Mouse (Mus musculus) T-helper 17 cell (primary cell): ENCODE measurements at regions not wholly inside any gene's neighbourhood (a gene's known extent, or its start where the extent isn't known, plus 50 kb on each side); places are given as distances from the start of the nearest gene placed in this dataset.

Experiments used
- in situ Hi-C, 2 experiments: fragments of 300-600 bp; cut with MboI, MseI; formaldehyde crosslinking; loops; 1 replicate in 1 of 2; 2 replicates in 1 of 2; pipeline ENCODE4 v1.15.1; 2025; ENCODE audit warnings: high pct_unique_total_duplicates in 2 of 2

GRCm38 (mm10) chr9:81567106-81567505 lies 66.5 kb downstream of the Htr1b start:
- in situ Hi-C loops, result loop anchor here in 1 of 2 experiments (5.0 kb wide), 1 partner anchor 805 kb away; no protein-coding TSS in a partner anchor

- in situ Hi-C loops, result loop anchor here in 1 of 2 experiments (25.0 kb wide), 1 partner anchor 1926 kb away; no protein-coding TSS in a partner anchor
These were observed 95.3 kb downstream of the Htr1b start for GRCm38 (mm10) chr9:81538354-81538753.
